Mouse (Mus musculus) megakaryocyte-erythroid progenitor cell, adult 5-6 weeks (primary cell): ENCODE data around the gene Olfr1120. TPM values are rescaled to one million over a fixed set of nuclear protein-coding genes. Genes with fewer than 3 reads are reported as not detected.
"Not testable (repeated sequence)": the region's sequence is repeated elsewhere in the genome, so short reads cannot be mapped to it uniquely, and the experiment has no call there.

Source experiments
- ATAC-seq: replicated peaks from 2 replicates; pipeline ENCODE4 v1.8.0; 2016; ENCODE audit warnings: mild to moderate bottlenecking, inconsistent platforms; ENCODE audit not compliant: severe bottlenecking, poor library complexity, low FRiP score, low TSS enrichment
- total RNA-seq, 2 experiments: library from RNA; stranded (forward) in 1 of 2; stranded (reverse) in 1 of 2; fragments of 200-1000, 215-1000 nt in 1 of 2; fragments of >200 nt in 1 of 2; fragmentation: Nextera tagmentation in 1 of 2; gene quantifications; 2 replicates each; pipeline ENCODE4 v1.2.3; 2014 to 2017

Gene Olfr1120
- total RNA-seq (2014; fragmentation: Nextera tagmentation) (not detected in 2 replicates), total RNA-seq (2017) (not detected in 2 replicates)

- ATAC-seq, result no peak
Measured at GRCm38 (mm10) chr2:87354515-87354914, at the start of gene Olfr1120. Gene Olfr1120 (plus strand): TSS chr2:87354815.

- no peak for ATAC-seq
Measured at GRCm38 (mm10) chr2:87307281-87307680, 47.3 kb upstream of the Olfr1120 start, which contains the start of gene Olfr1118. Gene Olfr1118 (plus strand): TSS chr2:87307581.

DNA sequence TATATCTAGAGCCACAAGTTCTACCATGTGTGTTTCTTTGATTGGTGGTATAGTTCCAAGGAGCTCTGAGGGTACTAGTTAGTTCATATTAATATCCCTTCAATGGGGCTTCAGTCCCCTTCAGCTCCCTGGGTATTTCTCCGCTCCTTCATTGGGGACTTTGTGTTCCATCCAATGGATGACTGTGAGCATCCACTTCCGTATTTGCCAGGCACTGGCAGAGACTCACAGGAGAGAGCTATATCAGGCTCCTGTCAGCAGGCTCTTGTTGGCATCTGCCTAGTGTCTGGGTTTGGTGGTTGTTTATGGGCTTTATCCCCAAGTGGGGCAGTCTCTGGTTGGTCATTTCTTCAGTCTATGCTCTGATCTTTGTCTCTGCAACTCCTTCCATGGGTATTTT lies 5.5 kb downstream of the Olfr1120 start:
- ATAC-seq, result not testable (repeated sequence)

DNA sequence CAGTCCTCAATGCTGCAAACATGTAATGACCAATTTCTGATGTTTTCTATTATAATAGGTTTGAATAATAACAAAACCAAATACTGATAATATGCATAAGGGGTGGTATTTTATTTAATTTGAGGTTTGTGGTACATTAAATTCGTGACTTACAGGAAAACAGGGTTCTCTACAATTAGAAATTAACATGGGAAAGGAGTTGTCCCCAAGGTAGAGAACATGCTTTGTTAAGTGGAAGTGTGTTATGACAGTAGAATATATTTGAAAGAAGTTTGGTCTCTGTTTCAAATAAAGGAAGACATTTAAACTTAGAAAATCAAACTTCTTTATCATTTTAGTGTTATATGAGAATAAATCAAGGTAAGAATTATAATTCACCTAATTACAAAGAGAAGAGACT lies 15.0 kb downstream of the Olfr1120 start, which contains the start of gene Olfr1121:
Gene Olfr1121 (plus strand): TSS at position 301 of the 400 bp plus-strand sequence.
- no peak for ATAC-seq

DNA sequence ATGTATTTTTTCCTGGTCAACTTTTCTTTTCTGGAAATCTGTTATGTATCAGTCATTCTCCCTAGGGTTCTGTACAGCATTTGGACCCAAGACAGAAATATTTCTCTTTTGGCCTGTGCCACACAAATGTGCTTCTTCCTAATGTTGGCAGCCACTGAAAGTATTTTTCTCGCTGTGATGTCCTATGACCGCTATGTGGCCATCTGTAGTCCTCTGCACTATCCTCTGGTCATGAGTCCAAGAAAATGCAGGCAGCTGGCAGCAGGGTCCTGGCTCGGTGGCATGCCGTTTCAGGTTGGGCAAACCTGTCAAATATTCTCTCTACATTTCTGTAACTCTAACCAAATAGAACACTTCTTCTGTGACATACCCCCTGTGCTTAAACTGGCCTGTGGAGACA lies 17.1 kb downstream of the Olfr1120 start:
- no peak for ATAC-seq

GRCm38 (mm10) chr2:87383935-87384334 lies 29.3 kb downstream of the Olfr1120 start:
- ATAC-seq, result no peak

GRCm38 (mm10) chr2:87385549-87385948 lies 30.9 kb downstream of the Olfr1120 start, which contains the start of gene Olfr1122:
Gene Olfr1122 (plus strand): TSS chr2:87385849.
- ATAC-seq, result no peak

DNA sequence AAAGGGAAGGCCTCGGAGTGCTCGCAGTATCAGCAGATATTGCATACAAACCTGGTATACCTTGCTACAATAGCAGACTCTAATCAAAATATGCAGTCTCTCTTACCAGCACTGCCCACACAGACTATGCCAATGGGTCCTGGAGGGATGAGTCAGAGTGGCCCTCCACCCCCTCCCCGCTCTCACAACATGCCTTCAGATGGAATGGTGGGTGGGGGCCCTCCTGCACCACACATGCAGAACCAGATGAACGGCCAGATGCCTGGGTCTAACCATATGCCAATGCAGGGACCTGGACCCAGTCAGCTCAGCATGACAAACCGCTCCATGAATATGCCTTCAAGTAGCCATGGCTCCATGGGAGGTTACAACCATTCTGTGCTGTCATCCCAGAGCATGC lies 39.0 kb downstream of the Olfr1120 start:
- ATAC-seq, result not testable (repeated sequence)

DNA sequence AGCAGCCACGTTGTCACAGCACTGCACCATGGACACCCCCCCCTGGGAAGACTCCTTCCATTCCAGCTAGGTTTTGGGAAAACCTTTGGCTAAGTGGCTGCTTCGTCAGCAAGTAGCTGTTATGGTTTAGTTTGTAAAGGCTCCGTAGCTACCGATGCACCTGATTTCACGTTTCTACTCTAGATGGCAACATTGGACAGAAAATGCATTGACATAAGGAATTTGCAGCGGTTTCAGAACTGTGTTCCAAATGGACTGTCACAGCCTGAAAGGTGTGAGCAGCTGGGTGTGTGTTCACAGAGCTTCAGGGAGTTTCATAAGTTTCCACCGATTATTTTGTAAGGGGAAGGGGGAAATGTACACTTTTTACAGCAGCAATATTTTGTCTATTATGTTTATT lies 40.1 kb downstream of the Olfr1120 start:
- ATAC-seq, result not testable (repeated sequence)

Other genes starting within 250 kb of the Olfr1120 start
- gene Olfr259, start 240.2 kb upstream of the Olfr1120 start, total RNA-seq (2014; fragmentation: Nextera tagmentation), result not detected in 2 replicates
- not detected in 2 replicates for gene Olfr259, start 240.2 kb upstream of the Olfr1120 start, total RNA-seq (2017)
- gene Olfr1110, start 214.5 kb upstream of the Olfr1120 start, total RNA-seq (2014; fragmentation: Nextera tagmentation), result not detected in 2 replicates
- not detected in 2 replicates for gene Olfr1110, start 214.5 kb upstream of the Olfr1120 start, total RNA-seq (2017)
- gene Olfr1111, start 202.2 kb upstream of the Olfr1120 start, total RNA-seq (2014; fragmentation: Nextera tagmentation), result not detected in 2 replicates
- not detected in 2 replicates for gene Olfr1111, start 202.2 kb upstream of the Olfr1120 start, total RNA-seq (2017)
- not detected in 2 replicates for gene Olfr1112, start 167.0 kb upstream of the Olfr1120 start, total RNA-seq (2014; fragmentation: Nextera tagmentation)
- gene Olfr1112, start 167.0 kb upstream of the Olfr1120 start, total RNA-seq (2017), result not detected in 2 replicates
- not detected in 2 replicates for gene Olfr1113, start 145.8 kb upstream of the Olfr1120 start, total RNA-seq (2014; fragmentation: Nextera tagmentation)
- gene Olfr1113, start 145.8 kb upstream of the Olfr1120 start, total RNA-seq (2017), result not detected in 2 replicates
- gene Olfr1115, start 106.8 kb upstream of the Olfr1120 start, total RNA-seq (2014; fragmentation: Nextera tagmentation), result not detected in 2 replicates
- not detected in 2 replicates for gene Olfr1115, start 106.8 kb upstream of the Olfr1120 start, total RNA-seq (2017)
- not detected in 2 replicates for gene Olfr1116, start 87.3 kb upstream of the Olfr1120 start, total RNA-seq (2014; fragmentation: Nextera tagmentation)
- gene Olfr1116, start 87.3 kb upstream of the Olfr1120 start, total RNA-seq (2017), result not detected in 2 replicates
- not detected in 2 replicates for gene Olfr1118, start 47.2 kb upstream of the Olfr1120 start, total RNA-seq (2014; fragmentation: Nextera tagmentation)
- gene Olfr1118, start 47.2 kb upstream of the Olfr1120 start, total RNA-seq (2017), result not detected in 2 replicates
- gene Olfr1121, start 15.1 kb downstream of the Olfr1120 start, total RNA-seq (2014; fragmentation: Nextera tagmentation), result not detected in 2 replicates
- not detected in 2 replicates for gene Olfr1121, start 15.1 kb downstream of the Olfr1120 start, total RNA-seq (2017)
- not detected in 2 replicates for gene Olfr1122, start 31.0 kb downstream of the Olfr1120 start, total RNA-seq (2014; fragmentation: Nextera tagmentation)
- not detected in 2 replicates for gene Olfr1122, start 31.0 kb downstream of the Olfr1120 start, total RNA-seq (2017)
- not detected in 2 replicates for gene Olfr1123, start 61.8 kb downstream of the Olfr1120 start, total RNA-seq (2014; fragmentation: Nextera tagmentation)
- gene Olfr1123, start 61.8 kb downstream of the Olfr1120 start, total RNA-seq (2017), result not detected in 2 replicates
- gene Olfr1124, start 75.5 kb downstream of the Olfr1120 start, total RNA-seq (2014; fragmentation: Nextera tagmentation), result not detected in 2 replicates
- not detected in 2 replicates for gene Olfr1124, start 75.5 kb downstream of the Olfr1120 start, total RNA-seq (2017)
- not detected in 2 replicates for gene Olfr1126, start 99.1 kb downstream of the Olfr1120 start, total RNA-seq (2014; fragmentation: Nextera tagmentation)
- gene Olfr1126, start 99.1 kb downstream of the Olfr1120 start, total RNA-seq (2017), result not detected in 2 replicates
- gene Pramel7, start 142.3 kb downstream of the Olfr1120 start, total RNA-seq (2014; fragmentation: Nextera tagmentation), result not detected in 2 replicates
- gene Pramel7, start 142.3 kb downstream of the Olfr1120 start, total RNA-seq (2017), result not detected in 2 replicates
- not detected in 2 replicates for gene Pramel6, start 151.8 kb downstream of the Olfr1120 start, total RNA-seq (2014; fragmentation: Nextera tagmentation)
- gene Pramel6, start 151.8 kb downstream of the Olfr1120 start, total RNA-seq (2017), result not detected in 2 replicates
- not detected in 2 replicates for gene Olfr153, start 177.0 kb downstream of the Olfr1120 start, total RNA-seq (2014; fragmentation: Nextera tagmentation)
- gene Olfr153, start 177.0 kb downstream of the Olfr1120 start, total RNA-seq (2017), result not detected in 2 replicates
- not detected in 2 replicates for gene Olfr1128, start 190.7 kb downstream of the Olfr1120 start, total RNA-seq (2014; fragmentation: Nextera tagmentation)
- gene Olfr1128, start 190.7 kb downstream of the Olfr1120 start, total RNA-seq (2017), result not detected in 2 replicates
- gene Olfr1129, start 219.1 kb downstream of the Olfr1120 start, total RNA-seq (2014; fragmentation: Nextera tagmentation), result not detected in 2 replicates
- not detected in 2 replicates for gene Olfr1129, start 219.1 kb downstream of the Olfr1120 start, total RNA-seq (2017)